Mouse (Mus musculus) ES-Bruce4 (cell line): ENCODE measurements around the gene Ambra1. TPM values are rescaled to one million over a fixed set of nuclear protein-coding genes. Genes with fewer than 3 reads are reported as not detected.

Experiments
- H3K27ac ChIP-seq: 2 replicates; pipeline ENCODE4 v1.5.1; 2012; ENCODE audit warnings: low read length, inconsistent platforms; ENCODE audit not compliant: insufficient read depth
- H3K27me3 ChIP-seq: 2 replicates; pipeline ENCODE4 v1.6.1; 2012; ENCODE audit warnings: mild to moderate bottlenecking, low read length, inconsistent platforms; ENCODE audit not compliant: control insufficient read depth, poor library complexity, insufficient read depth, severe bottlenecking
- H3K36me3 ChIP-seq: 2 replicates; pipeline ENCODE4 v1.6.1; 2012; ENCODE audit warnings: inconsistent platforms, mild to moderate bottlenecking, low read length, moderate library complexity; ENCODE audit not compliant: control insufficient read depth, poor library complexity, insufficient read depth, severe bottlenecking
- H3K4me1 ChIP-seq: one replicate; pipeline ENCODE4 v1.8.1; 2011; ENCODE audit warnings: low read length; ENCODE audit not compliant: control insufficient read depth, insufficient read depth
- H3K4me3 ChIP-seq: 2 replicates; pipeline ENCODE4 v1.5.1; 2011; ENCODE audit warnings: low read depth, mild to moderate bottlenecking, low read length
- H3K9ac ChIP-seq: 2 replicates; pipeline ENCODE4 v1.6.1; 2012; ENCODE audit warnings: low read depth, mild to moderate bottlenecking, inconsistent platforms; ENCODE audit not compliant: poor library complexity, severe bottlenecking
- H3K9me3 ChIP-seq: replicated peaks from 2 replicates; pipeline ENCODE4 v1.6.1; 2012; ENCODE audit warnings: mild to moderate bottlenecking, low read length, inconsistent platforms; ENCODE audit not compliant: control insufficient read depth, poor library complexity, insufficient read depth, severe bottlenecking
- CTCF ChIP-seq: IDR thresholded peaks from one replicate; pipeline ENCODE4 v1.8.1; 2011; ENCODE audit warnings: low read depth, low read length
- EP300 ChIP-seq: IDR thresholded peaks from 2 replicates; pipeline ENCODE4 v1.6.1; 2011; ENCODE audit warnings: low read depth, low read length; ENCODE audit not compliant: insufficient read depth
- POLR2A ChIP-seq: IDR thresholded peaks from one replicate; pipeline ENCODE4 v1.8.1; 2011; ENCODE audit warnings: low read length; ENCODE audit not compliant: insufficient read depth
- polyA plus RNA-seq: library from polyadenylated mRNA; stranded (reverse); fragments of >200 nt; gene quantifications from 2 replicates; pipeline ENCODE4 v1.2.4, GENCODE M21; 2011; ENCODE audit warnings: low read depth; ENCODE audit not compliant: missing spikeins, insufficient read depth, insufficient read length

Gene Ambra1
- polyA plus RNA-seq, 1 experiment = 43.1 TPM

DNA sequence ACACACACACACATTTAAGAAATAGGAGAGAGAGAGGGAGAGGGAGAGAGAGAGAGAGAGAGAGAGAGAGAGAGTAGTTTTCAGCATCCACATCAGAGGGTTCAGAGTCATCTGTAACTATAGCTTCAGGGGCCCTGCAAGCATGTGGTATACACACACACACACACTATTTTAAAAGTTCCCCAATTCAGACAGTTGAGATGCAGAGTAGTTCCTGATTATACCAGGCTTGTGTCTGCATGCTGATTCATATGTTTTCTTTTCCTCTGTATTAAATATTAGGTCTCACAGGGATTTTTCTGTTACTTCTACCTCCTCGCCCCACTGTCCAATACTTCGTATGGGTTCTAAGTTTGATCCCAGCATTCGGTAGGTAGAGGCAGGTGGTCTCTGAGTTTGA, 2.9 kb upstream of the Ambra1 start:
- Histone ChIP-seq H3K9ac (no peak overlapping the region), H3K27me3 (no peaks in the 10 kb centered on the region)

DNA sequence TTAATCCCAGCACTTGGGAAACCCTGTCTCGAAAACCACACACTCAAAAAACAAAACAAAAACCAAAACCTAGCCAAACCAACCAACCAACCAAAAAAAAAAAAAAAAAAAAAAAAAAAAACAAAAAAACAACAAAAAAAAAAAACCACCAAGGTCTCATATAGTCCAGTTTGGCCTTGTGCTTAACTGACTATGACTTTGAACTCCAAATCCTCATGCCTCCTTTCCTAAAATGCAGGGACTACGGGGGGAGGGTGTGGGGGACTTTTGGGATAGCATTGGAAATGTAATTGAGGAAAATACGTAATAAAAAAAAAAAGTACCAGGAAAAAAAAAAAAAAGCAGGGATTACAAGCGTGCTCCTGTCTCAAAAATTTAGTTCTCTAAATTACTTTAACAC, 363 bp upstream of the Ambra1 start:
- Histone ChIP-seq H3K4me1 (peaks cover 1% of the 10 kb centered on the region), H3K4me3 (0 out of 2 replicates have a peak overlapping the region, but pooled peaks have one; percentile 100), H3K27ac (peak overlapping the region; percentile 33; the same call in 1 of the 2 replicates), H3K9me3 (no peaks in the 10 kb centered on the region), H3K27me3 (no peaks in the 10 kb centered on the region), H3K36me3 (no peaks in the 10 kb centered on the region), H3K9ac (peak overlapping the region; percentile 96)
- no peak for TF ChIP-seq POLR2A
- no peak for TF ChIP-seq CTCF
- no peak for TF ChIP-seq EP300

More for the DNA sequence above, 2.9 kb upstream of the Ambra1 start:
- Histone ChIP-seq H3K36me3 (no peaks in the 10 kb centered on the region), H3K4me3 (no peak overlapping the region), H3K4me1 (peaks cover 1% of the 10 kb centered on the region), H3K9me3 (no peaks in the 10 kb centered on the region), H3K27ac (no peak overlapping the region)
- no peak for TF ChIP-seq EP300
- no peak for TF ChIP-seq POLR2A
- no peak for TF ChIP-seq CTCF

DNA sequence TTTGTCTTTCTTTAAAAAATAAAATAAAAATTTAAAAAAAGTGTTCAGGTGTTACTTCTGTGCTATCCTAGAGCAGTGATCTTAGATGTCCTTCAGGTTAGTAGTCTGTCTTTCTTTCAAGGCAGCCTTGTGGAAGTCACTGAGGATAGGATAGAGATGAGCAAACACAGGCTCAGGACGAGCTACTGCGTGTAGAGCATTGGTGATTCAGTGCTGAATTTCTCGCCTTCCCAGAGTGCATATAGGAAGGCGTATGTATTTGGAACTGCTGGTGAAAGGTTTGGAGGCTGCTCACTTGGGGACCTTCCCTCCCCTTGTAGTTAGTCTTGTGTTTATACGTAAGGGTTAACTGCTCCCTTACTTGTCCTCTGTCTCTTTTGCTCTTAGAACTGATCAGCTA, 5.3 kb downstream of the Ambra1 start:
- Histone ChIP-seq H3K4me1 (no peaks in the 10 kb centered on the region), H3K27ac (no peak overlapping the region), H3K4me3 (no peak overlapping the region), H3K36me3 (no peaks in the 10 kb centered on the region), H3K9me3 (no peaks in the 10 kb centered on the region), H3K9ac (no peak overlapping the region; the same call in 1 of the 2 replicates), H3K27me3 (no peaks in the 10 kb centered on the region)
- TF ChIP-seq EP300 = no peak

DNA sequence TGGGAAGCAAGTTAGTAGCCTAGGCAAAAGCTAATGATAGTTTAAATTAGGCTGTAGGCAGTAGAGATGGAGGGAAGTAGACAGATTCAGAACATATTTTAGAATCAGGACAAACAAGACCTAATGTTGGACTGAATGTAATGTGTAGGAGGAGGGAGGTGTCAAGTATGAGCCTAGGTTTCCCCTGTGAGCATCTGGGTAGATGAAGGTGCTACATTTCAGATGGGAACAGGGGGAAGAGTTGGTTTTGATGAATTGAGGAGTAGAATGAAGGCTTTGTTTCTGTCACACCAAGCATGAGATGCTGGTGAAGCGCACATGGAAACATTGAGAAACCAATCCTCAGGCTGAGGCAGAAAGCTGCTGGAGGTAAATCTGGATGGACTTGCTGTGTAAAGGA, 9.7 kb downstream of the Ambra1 start:
- Histone ChIP-seq H3K9me3 (no peaks in the 10 kb centered on the region), H3K4me3 (no peak overlapping the region), H3K27ac (no peak overlapping the region), H3K36me3 (no peaks in the 10 kb centered on the region), H3K9ac (no peak overlapping the region), H3K4me1 (no peaks in the 10 kb centered on the region), H3K27me3 (no peaks in the 10 kb centered on the region)
- no peak for TF ChIP-seq POLR2A
- TF ChIP-seq CTCF = no peak
- no peak for TF ChIP-seq EP300

DNA sequence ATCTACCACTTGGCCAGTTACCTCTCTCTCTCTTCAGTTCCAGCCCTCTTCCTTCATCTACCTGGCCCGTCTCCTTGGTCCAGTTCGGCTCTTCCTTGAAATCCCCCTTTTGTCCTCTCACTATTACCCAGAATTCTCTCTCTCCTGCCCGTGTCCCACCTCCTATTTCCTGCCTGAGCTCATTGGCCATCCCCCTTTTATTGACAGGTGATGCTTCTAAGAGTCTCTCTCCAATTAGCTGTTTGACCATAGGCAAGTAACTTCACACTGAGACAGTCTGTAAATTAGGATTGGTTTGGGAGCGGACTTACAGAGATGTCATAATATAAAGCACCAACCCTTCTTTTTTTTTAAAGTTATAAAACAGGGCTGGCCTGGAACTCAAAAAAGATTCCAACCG, 14.8 kb downstream of the Ambra1 start:
- no peaks in the 10 kb centered on the region for H3K27me3 ChIP-seq
- H3K9ac ChIP-seq = no peak overlapping the region
- no peak for TF ChIP-seq CTCF
- no peak for TF ChIP-seq POLR2A
- no peak for TF ChIP-seq EP300
- no peak overlapping the region for H3K27ac ChIP-seq
- H3K4me1 ChIP-seq = no peaks in the 10 kb centered on the region
- H3K9me3 ChIP-seq = no peaks in the 10 kb centered on the region
- no peak overlapping the region for H3K4me3 ChIP-seq
- no peaks in the 10 kb centered on the region; the same call in 1 of the 2 replicates for H3K36me3 ChIP-seq

DNA sequence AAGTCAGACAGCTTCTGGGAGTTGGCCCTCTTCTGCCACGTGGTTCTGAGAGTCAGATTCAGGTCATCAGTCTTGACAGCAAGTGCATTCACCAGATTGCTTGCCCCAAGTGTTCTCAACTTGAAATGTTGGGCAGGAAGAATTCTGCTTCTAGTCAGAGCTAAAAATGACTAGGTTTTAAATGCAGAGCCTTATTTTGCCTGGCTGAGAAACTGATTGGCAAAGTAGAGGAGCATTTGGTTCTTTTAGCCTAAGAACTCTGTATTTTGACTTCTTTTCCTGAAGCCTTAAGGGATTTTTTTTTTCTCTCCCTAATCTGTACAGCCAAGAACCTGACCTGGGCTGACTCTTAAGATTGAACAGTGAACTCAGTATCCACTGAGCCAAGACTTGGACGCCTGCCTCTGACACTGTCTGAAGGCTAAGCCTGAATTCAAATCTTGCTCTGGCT, 19.9 kb downstream of the Ambra1 start:
- no peak for TF ChIP-seq CTCF
- TF ChIP-seq POLR2A = no peak
- TF ChIP-seq EP300 = no peak
- no peaks in the 10 kb centered on the region for H3K27me3 ChIP-seq
- no peak overlapping the region for H3K4me3 ChIP-seq
- no peak overlapping the region for H3K9ac ChIP-seq
- H3K9me3 ChIP-seq = no peaks in the 10 kb centered on the region
- H3K36me3 ChIP-seq = no peaks in the 10 kb centered on the region; the same call in 1 of the 2 replicates
- no peaks in the 10 kb centered on the region for H3K4me1 ChIP-seq
- no peak overlapping the region for H3K27ac ChIP-seq
